Comparison of ENCODE assay signal across 26 mouse cellular contexts in the genomic region with DNA sequence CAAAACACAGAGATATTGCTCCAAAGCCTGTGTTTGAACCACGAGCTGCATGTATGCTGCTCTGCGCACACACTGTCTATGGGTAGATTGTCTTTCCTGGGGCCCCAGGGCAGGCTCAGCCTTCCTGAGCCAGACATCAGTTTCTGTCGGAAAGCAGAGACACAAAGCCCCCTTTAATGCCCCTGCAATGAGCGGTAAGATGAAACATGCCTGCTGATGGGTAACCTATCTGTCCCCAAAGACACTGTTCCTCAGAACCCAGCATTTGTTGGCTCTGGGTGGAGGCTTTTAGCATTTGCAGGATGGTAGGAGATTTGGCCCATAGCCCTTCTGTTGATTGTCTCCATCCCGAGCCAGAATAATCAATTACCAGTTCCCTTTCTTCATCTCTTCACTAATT.
DNase-seq lines count a peak whose midpoint lies in the region; ATAC-seq lines count a peak whose summit lies in the region.
"Had no signal": no experiment of that assay in that cellular context is flagged by ENCODE, and none has a peak within 500 bp of the region (broad histone marks: within the 10 kb centered on the region; RNA-seq: fewer than 3 reads in every experiment).

No protein-coding gene starts in this region.

- peaks cover 4% of the 10 kb centered on the region; the same call in 1 of the 2 replicates for H3K4me1 ChIP-seq in forebrain, embryonic 14.5 days (ENCODE audit: control insufficient read depth, insufficient read depth, low read length)
- peaks cover 16% of the 10 kb centered on the region for H3K4me1 ChIP-seq in forebrain, embryonic 12.5 days
- H3K4me1 ChIP-seq in midbrain, embryonic 10.5 days, result peaks cover 24% of the 10 kb centered on the region
- peaks cover 18% of the 10 kb centered on the region for H3K4me1 ChIP-seq in midbrain, embryonic 13.5 days (replicated peaks)
- no peaks in the 10 kb centered on the region for H3K4me1 ChIP-seq in embryonic facial prominence, embryonic 14.5 days (ENCODE audit: control insufficient read depth, insufficient read depth, low read length)
- H3K4me1 ChIP-seq: hindbrain, embryonic 15.5 days; liver, embryonic 13.5 days had no signal

- H3K27me3 ChIP-seq in forebrain, embryonic 14.5 days (replicated peaks; ENCODE audit: control insufficient read depth, insufficient read depth, low read length), result no peaks in the 10 kb centered on the region
- no peaks in the 10 kb centered on the region for H3K27me3 ChIP-seq in forebrain, embryonic 12.5 days
- no peaks in the 10 kb centered on the region for H3K27me3 ChIP-seq in midbrain, embryonic 10.5 days (ENCODE audit: low read depth, poor library complexity, severe bottlenecking)
- H3K27me3 ChIP-seq in midbrain, embryonic 13.5 days, result no peaks in the 10 kb centered on the region
- H3K27me3 ChIP-seq in embryonic facial prominence, embryonic 14.5 days (replicated peaks; ENCODE audit: control insufficient read depth, insufficient read depth, low read length), result no peaks in the 10 kb centered on the region
- H3K27me3 ChIP-seq: CH12.LX; embryonic facial prominence, embryonic 12.5 days; hindbrain, embryonic 15.5 days; liver, embryonic 13.5 days; Patski had no signal

- no peaks in the 10 kb centered on the region for H3K9me3 ChIP-seq in forebrain, embryonic 14.5 days (replicated peaks; ENCODE audit: control insufficient read depth, low read length)
- H3K9me3 ChIP-seq in forebrain, embryonic 12.5 days, result no peaks in the 10 kb centered on the region
- no peaks in the 10 kb centered on the region for H3K9me3 ChIP-seq in midbrain, embryonic 10.5 days (replicated peaks)
- H3K9me3 ChIP-seq in midbrain, embryonic 13.5 days, result no peaks in the 10 kb centered on the region
- H3K9me3 ChIP-seq in embryonic facial prominence, embryonic 14.5 days (ENCODE audit: control insufficient read depth, low read length), result no peaks in the 10 kb centered on the region
- H3K9me3 ChIP-seq: embryonic facial prominence, embryonic 12.5 days; hindbrain, embryonic 15.5 days; liver, embryonic 13.5 days had no signal

- peak; percentile 31 for DNase-seq in forebrain, embryonic 14.5 days (ENCODE audit: low spot score)
- DNase-seq in midbrain, embryonic 10.5 days (ENCODE audit: low spot score), result no peak
- peak; percentile 41 for DNase-seq in embryonic facial prominence, embryonic 14.5 days (ENCODE audit: low spot score)
- DNase-seq in right cerebral cortex, postnatal 36 days (ENCODE audit: low spot score in 2 of 2), result no peak
- no peak for DNase-seq in lung, postnatal 4 days
- DNase-seq: adrenal gland, adult 2 months; B cell, adult 2 months; cerebellum, adult 11-12 months; gastrocnemius, postnatal 10 days; kidney, postnatal 25 days; liver, embryonic 13.5 days; lung, adult 2 months; lung, postnatal 14 days; right cerebral cortex, postnatal 14 days; spleen, adult 18-20 months had no signal

- ATAC-seq in forebrain, embryonic 14.5 days, result peak; percentile 44; the same call in 1 of the 2 replicates
- ATAC-seq in forebrain, embryonic 12.5 days (ENCODE audit: low FRiP score), result no peak
- ATAC-seq in midbrain, embryonic 13.5 days, result no peak
- no peak for ATAC-seq in embryonic facial prominence, embryonic 14.5 days (ENCODE audit: low read depth)
- ATAC-seq: forebrain, embryonic 16.5 days; intestine, embryonic 16.5 days; Patski had no signal

- no peak overlapping the region for H3K4me3 ChIP-seq in forebrain, embryonic 14.5 days (ENCODE audit: low read depth, low read length)
- no peak overlapping the region for H3K4me3 ChIP-seq in forebrain, embryonic 12.5 days (replicated peaks)
- no peak overlapping the region for H3K4me3 ChIP-seq in midbrain, embryonic 10.5 days
- H3K4me3 ChIP-seq in midbrain, embryonic 13.5 days (replicated peaks), result no peak overlapping the region
- no peak overlapping the region for H3K4me3 ChIP-seq in embryonic facial prominence, embryonic 14.5 days (ENCODE audit: low read depth, low read length)
- H3K4me3 ChIP-seq: embryonic facial prominence, embryonic 12.5 days; erythroblast, embryonic 14.5 days; hindbrain, embryonic 15.5 days; liver, embryonic 13.5 days had no signal

- no peak overlapping the region for H3K9ac ChIP-seq in forebrain, embryonic 14.5 days (ENCODE audit: low read length)
- H3K9ac ChIP-seq in forebrain, embryonic 12.5 days, result no peak overlapping the region
- no peak overlapping the region for H3K9ac ChIP-seq in midbrain, embryonic 13.5 days (replicated peaks)
- no peak overlapping the region for H3K9ac ChIP-seq in embryonic facial prominence, embryonic 14.5 days (ENCODE audit: low read depth, low read length)
- H3K9ac ChIP-seq: embryonic facial prominence, embryonic 12.5 days; hindbrain, embryonic 15.5 days; liver, embryonic 13.5 days had no signal

- no peak overlapping the region for H3K4me2 ChIP-seq in forebrain, embryonic 14.5 days (ENCODE audit: low read length)
- H3K4me2 ChIP-seq in forebrain, embryonic 12.5 days, result no peak overlapping the region
- H3K4me2 ChIP-seq in midbrain, embryonic 13.5 days (replicated peaks), result no peak overlapping the region
- no peak overlapping the region for H3K4me2 ChIP-seq in embryonic facial prominence, embryonic 14.5 days (ENCODE audit: low read depth, low read length)
- H3K4me2 ChIP-seq: embryonic facial prominence, embryonic 12.5 days; heart, embryonic 11.5 days; hindbrain, embryonic 15.5 days; liver, embryonic 13.5 days had no signal

- no peak overlapping the region for H3K27ac ChIP-seq in forebrain, embryonic 14.5 days (ENCODE audit: low read depth, low read length)
- no peak overlapping the region for H3K27ac ChIP-seq in forebrain, embryonic 12.5 days
- 0 out of 2 replicates have a peak overlapping the region, but pooled peaks have one; percentile 47 for H3K27ac ChIP-seq in midbrain, embryonic 10.5 days (replicated peaks)
- no peak overlapping the region for H3K27ac ChIP-seq in midbrain, embryonic 13.5 days
- no peak overlapping the region for H3K27ac ChIP-seq in embryonic facial prominence, embryonic 14.5 days (replicated peaks; ENCODE audit: low read depth, low read length)
- H3K27ac ChIP-seq: embryonic facial prominence, embryonic 12.5 days; hindbrain, embryonic 15.5 days; liver, embryonic 13.5 days had no signal

- no peaks in the 10 kb centered on the region for H3K36me3 ChIP-seq in forebrain, embryonic 14.5 days (ENCODE audit: control insufficient read depth, insufficient read depth, low read length)
- H3K36me3 ChIP-seq in forebrain, embryonic 12.5 days (replicated peaks), result no peaks in the 10 kb centered on the region
- no peaks in the 10 kb centered on the region for H3K36me3 ChIP-seq in midbrain, embryonic 10.5 days
- H3K36me3 ChIP-seq in midbrain, embryonic 13.5 days, result no peaks in the 10 kb centered on the region
- no peaks in the 10 kb centered on the region for H3K36me3 ChIP-seq in embryonic facial prominence, embryonic 14.5 days (ENCODE audit: control insufficient read depth, insufficient read depth, low read length)
- H3K36me3 ChIP-seq: embryonic facial prominence, embryonic 12.5 days; G1E; hindbrain, embryonic 15.5 days; liver, embryonic 13.5 days had no signal

- WGBS in forebrain, embryonic 14.5 days, result 32% methylated on average over 5 of the region's 5 CpGs
- WGBS in forebrain, embryonic 12.5 days, result 40% methylated on average over 5 of the region's 5 CpGs
- 66% methylated on average over 5 of the region's 5 CpGs for WGBS in midbrain, embryonic 10.5 days
- 63% methylated on average over 5 of the region's 5 CpGs for WGBS in midbrain, embryonic 13.5 days
- 27% methylated on average over 5 of the region's 5 CpGs for WGBS in embryonic facial prominence, embryonic 14.5 days

Comparison
In these comparisons a context has a peak if more than half of its experiments do, and no peak if none do; other contexts are left out.
1. DNase-seq: peak in forebrain, embryonic 14.5 days (single experiment) and embryonic facial prominence, embryonic 14.5 days (single experiment); none in midbrain, embryonic 10.5 days (single experiment), right cerebral cortex, postnatal 36 days (0 of 2) and lung, postnatal 4 days (0 of 2).